Mouse (Mus musculus) E14TG2a.4 (cell line): ENCODE data around the gene Idh1.

Experiments
- CTCF ChIP-seq: conservative IDR thresholded peaks from 2 replicates; pipeline ENCODE4 v1.5.1; 2014; ENCODE audit warnings: low read length
- NANOG ChIP-seq: IDR thresholded peaks from 2 replicates; pipeline ENCODE4 v1.6.1; 2014; ENCODE audit warnings: borderline replicate concordance, low read length, mixed read lengths
- POU5F1 ChIP-seq: IDR thresholded peaks from 2 replicates; pipeline ENCODE4 v1.6.1; 2014; ENCODE audit warnings: low read length, borderline replicate concordance

DNA sequence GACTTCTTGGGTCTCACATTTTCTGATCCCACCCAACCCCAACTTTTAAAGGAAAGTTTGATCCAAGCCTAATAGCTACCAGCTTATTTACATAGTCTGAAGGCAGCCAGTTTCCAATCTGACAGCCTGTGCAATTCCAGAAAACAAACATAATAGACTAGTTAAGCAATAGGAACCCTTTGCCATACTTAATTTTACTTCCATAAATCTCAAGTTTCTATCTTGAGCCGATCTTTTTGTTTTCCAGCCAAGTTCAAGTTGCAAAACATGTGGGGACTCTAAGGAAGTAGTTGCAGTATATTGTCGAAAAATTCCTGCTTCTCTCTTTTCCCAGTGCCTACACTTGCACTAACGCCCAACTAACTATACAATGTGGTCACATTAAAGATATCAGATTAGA, 8.8 kb downstream of the Idh1 start:
- TF ChIP-seq CTCF, result no peak
- no peak for TF ChIP-seq POU5F1
- TF ChIP-seq NANOG, result no peak
